Mouse (Mus musculus) limb, embryonic 14.5 days (tissue): Measurements from ENCODE around the gene Etfdh. TPM values are rescaled to one million over a fixed set of nuclear protein-coding genes. Genes with fewer than 3 reads are reported as not detected.
A peak's percentile ranks its signal among the peaks of the same experiment; 100 is the strongest.

Experiments
- ATAC-seq: fragments of 200-750 bp; cut with Nextera tagmentation; 2 replicates; pipeline ENCODE4 v1.8.0; 2017; ENCODE audit warnings: low read depth, moderate number of reproducible peaks, moderate TSS enrichment; ENCODE audit not compliant: low FRiP score
- DNase-seq: peaks from one replicate; pipeline ENCODE4 v3.0.0-alpha.2; 2015; ENCODE audit warnings: low spot score
- H3K27ac ChIP-seq: fragments of 300-500 bp; sonication (generic); replicated peaks from 2 replicates; pipeline ENCODE4 v1.5.1; 2014; ENCODE audit warnings: low read depth, mild to moderate bottlenecking, low read length, moderate library complexity, mixed read lengths
- H3K27me3 ChIP-seq: fragments of 300-500 bp; sonication (generic); 2 replicates; pipeline ENCODE4 v1.6.1; 2014; ENCODE audit warnings: low read length, mixed read lengths; ENCODE audit not compliant: control insufficient read depth, insufficient read depth
- H3K36me3 ChIP-seq: fragments of 300-500 bp; sonication (generic); 2 replicates; pipeline ENCODE4 v1.6.1; 2014; ENCODE audit warnings: mild to moderate bottlenecking, low read length, moderate library complexity, mixed read lengths; ENCODE audit not compliant: control insufficient read depth, insufficient read depth
- H3K4me1 ChIP-seq: fragments of 300-500 bp; sonication (generic); 2 replicates; pipeline ENCODE4 v1.6.1; 2014; ENCODE audit warnings: antibody characterized with exemption, low read length, mixed read lengths; ENCODE audit not compliant: control insufficient read depth, insufficient read depth
- H3K4me2 ChIP-seq: fragments of 300-500 bp; sonication (generic); replicated peaks from 2 replicates; pipeline ENCODE4 v1.6.1; 2014; ENCODE audit warnings: low read depth, mild to moderate bottlenecking, low read length, moderate library complexity; ENCODE audit not compliant: severe bottlenecking
- H3K4me3 ChIP-seq: fragments of 300-500 bp; sonication (generic); replicated peaks from 2 replicates; pipeline ENCODE4 v1.5.1; 2014; ENCODE audit warnings: low read length
- H3K9ac ChIP-seq: fragments of 300-500 bp; sonication (generic); 2 replicates; pipeline ENCODE4 v1.6.1; 2014; ENCODE audit warnings: mild to moderate bottlenecking, low read depth, low read length, moderate library complexity; ENCODE audit not compliant: severe bottlenecking
- H3K9me3 ChIP-seq: fragments of 300-500 bp; sonication (generic); 2 replicates; pipeline ENCODE4 v1.6.1; 2016; ENCODE audit warnings: low read length; ENCODE audit not compliant: control insufficient read depth
- POLR2A ChIP-seq: fragments of 200-500 bp; IDR thresholded peaks from 2 replicates; pipeline ENCODE4 v1.8.0; 2012; ENCODE audit warnings: inconsistent platforms, mild to moderate bottlenecking, moderate library complexity, borderline replicate concordance; ENCODE audit not compliant: insufficient read depth, insufficient read length; ENCODE audit errors: extremely low read depth
- WGBS: fragments of 180-500 bp; shearing (Covaris S2); extraction: QIAGEN DNeasy Blood & Tissue Kit; methylation state at CpG from one replicate; pipeline ENCODE4 v1.1.7; 2014; 5-methylcytosine and 5-hydroxymethylcytosine counted together
- polyA plus RNA-seq, 2 experiments: library from polyadenylated mRNA; depleted of rRNA in 1 of 2; stranded (reverse) in 1 of 2; unstranded in 1 of 2; fragments of >200 nt; fragmentation: Nextera tagmentation in 1 of 2; extraction: Ambion mirVana in 1 of 2; gene quantifications; 2 replicates each; pipeline versions ENCODE4 v1.2.1 to v1.2.3; 2012 to 2014

Gene Etfdh
- polyA plus RNA-seq, 2 experiments, result 37.5 to 54.1 TPM

GRCm38 (mm10) chr3:79589671-79590070, 39.6 kb downstream of the Etfdh start:
- peaks cover 13% of the 10 kb centered on the region for H3K36me3 ChIP-seq
- H3K9ac ChIP-seq, result no peak overlapping the region
- no peak for DNase-seq
- H3K4me3 ChIP-seq, result no peak overlapping the region
- TF ChIP-seq POLR2A, result no peak
- ATAC-seq, result no peak
- H3K27ac ChIP-seq, result no peak overlapping the region
- no peak overlapping the region for H3K4me2 ChIP-seq
- H3K4me1 ChIP-seq, result peaks cover 4% of the 10 kb centered on the region; the same call in 1 of the 2 replicates
- H3K9me3 ChIP-seq, result no peaks in the 10 kb centered on the region
- 86% methylated on average over 2 of the region's 2 CpGs for WGBS
- H3K27me3 ChIP-seq, result no peaks in the 10 kb centered on the region

- Histone ChIP-seq H3K27me3 (no peaks in the 10 kb centered on the region), H3K9ac (no peak overlapping the region), H3K27ac (no peak overlapping the region), H3K4me2 (no peak overlapping the region), H3K4me1 (peaks cover 4% of the 10 kb centered on the region; the same call in 1 of the 2 replicates), H3K4me3 (no peak overlapping the region), H3K36me3 (no peaks in the 10 kb centered on the region), H3K9me3 (no peaks in the 10 kb centered on the region)
- 4% methylated on average over 6 of the region's 6 CpGs for WGBS
- DNase-seq, result peak; percentile 94
- TF ChIP-seq POLR2A, result no peak
- peak; percentile 80 for ATAC-seq
Measured at GRCm38 (mm10) chr3:79586804-79587203, 42.5 kb downstream of the Etfdh start.

GRCm38 (mm10) chr3:79579891-79580575, 49.3 kb downstream of the Etfdh start:
- Histone ChIP-seq H3K9me3 (no peaks in the 10 kb centered on the region), H3K27ac (no peak overlapping the region), H3K27me3 (no peaks in the 10 kb centered on the region), H3K4me1 (no peaks in the 10 kb centered on the region), H3K4me2 (no peak overlapping the region), H3K9ac (no peak overlapping the region), H3K36me3 (no peaks in the 10 kb centered on the region), H3K4me3 (no peak overlapping the region)
- DNase-seq (no peak), ATAC-seq (no peak)
- 67% methylated on average over 5 of the region's 5 CpGs for WGBS
- TF ChIP-seq POLR2A, result no peak

GRCm38 (mm10) chr3:79578164-79578563, 51.1 kb downstream of the Etfdh start:
- no peaks in the 10 kb centered on the region for H3K36me3 ChIP-seq
- H3K27me3 ChIP-seq, result no peaks in the 10 kb centered on the region
- no peak overlapping the region for H3K4me3 ChIP-seq
- H3K27ac ChIP-seq, result no peak overlapping the region
- no peaks in the 10 kb centered on the region for H3K9me3 ChIP-seq
- no peak overlapping the region for H3K9ac ChIP-seq
- H3K4me2 ChIP-seq, result no peak overlapping the region
- no peak for ATAC-seq
- DNase-seq, result no peak
- H3K4me1 ChIP-seq, result no peaks in the 10 kb centered on the region
- WGBS, result 80% methylated on average over 6 of the region's 6 CpGs
- TF ChIP-seq POLR2A, result no peak

GRCm38 (mm10) chr3:79577606-79578005, 51.7 kb downstream of the Etfdh start:
- 87% methylated on average over 6 of the region's 6 CpGs for WGBS
- H3K4me3 ChIP-seq, result no peak overlapping the region
- no peaks in the 10 kb centered on the region for H3K36me3 ChIP-seq
- no peak overlapping the region for H3K4me2 ChIP-seq
- H3K27ac ChIP-seq, result no peak overlapping the region
- no peak for TF ChIP-seq POLR2A
- H3K4me1 ChIP-seq, result no peaks in the 10 kb centered on the region
- ATAC-seq (no peak), DNase-seq (no peak)
- H3K9me3 ChIP-seq, result no peaks in the 10 kb centered on the region
- no peaks in the 10 kb centered on the region for H3K27me3 ChIP-seq
- H3K9ac ChIP-seq, result no peak overlapping the region
